Mouse (Mus musculus) embryonic facial prominence, embryonic 12.5 days (tissue): ENCODE measurements around the gene Lhpp. TPM values are rescaled to one million over a fixed set of nuclear protein-coding genes. Genes with fewer than 3 reads are reported as not detected.

Experiments
- ATAC-seq: fragments of 200-750 bp; cut with Nextera tagmentation; 2 replicates; pipeline ENCODE4 v1.8.0; 2017; ENCODE audit not compliant: insufficient number of reproducible peaks, insufficient read depth, low FRiP score, low TSS enrichment
- H3K27ac ChIP-seq: fragments of 300-500 bp; sonication (generic); 2 replicates; pipeline ENCODE4 v1.5.1; 2016; ENCODE audit warnings: mild to moderate bottlenecking
- H3K27me3 ChIP-seq: fragments of 300-500 bp; sonication (generic); 2 replicates; pipeline ENCODE4 v1.6.1; 2016; ENCODE audit warnings: mild to moderate bottlenecking, moderate library complexity
- H3K36me3 ChIP-seq: fragments of 300-500 bp; sonication (generic); 2 replicates; pipeline ENCODE4 v1.6.1; 2016; ENCODE audit warnings: mild to moderate bottlenecking
- H3K4me1 ChIP-seq: fragments of 300-500 bp; sonication (generic); 2 replicates; pipeline ENCODE4 v1.6.1; 2016
- H3K4me2 ChIP-seq: fragments of 300-500 bp; sonication (generic); replicated peaks from 2 replicates; pipeline ENCODE4 v1.6.1; 2016; ENCODE audit warnings: mild to moderate bottlenecking, moderate library complexity
- H3K4me3 ChIP-seq: fragments of 300-500 bp; sonication (generic); 2 replicates; pipeline ENCODE4 v1.5.1; 2016; ENCODE audit warnings: mild to moderate bottlenecking
- H3K9ac ChIP-seq: fragments of 300-500 bp; sonication (generic); 2 replicates; pipeline ENCODE4 v1.6.1; 2016; ENCODE audit warnings: mild to moderate bottlenecking, moderate library complexity
- H3K9me3 ChIP-seq: fragments of 300-500 bp; sonication (generic); 2 replicates; pipeline ENCODE4 v1.6.1; 2016; ENCODE audit warnings: mild to moderate bottlenecking, moderate library complexity
- WGBS: fragments of 180-500 bp; shearing (Covaris S2); methylation state at CpG from one replicate; pipeline ENCODE4 v1.1.7; 2016; 5-methylcytosine and 5-hydroxymethylcytosine counted together
- polyA plus RNA-seq: library from polyadenylated mRNA; unstranded; fragments of >200 nt; fragmentation: Nextera tagmentation; extraction: Ambion mirVana; gene quantifications from 2 replicates; pipeline ENCODE4 v1.2.1, GENCODE M21; 2016

Gene Lhpp
- polyA plus RNA-seq, 1 experiment from 2014 or later, result 17.8 TPM

DNA sequence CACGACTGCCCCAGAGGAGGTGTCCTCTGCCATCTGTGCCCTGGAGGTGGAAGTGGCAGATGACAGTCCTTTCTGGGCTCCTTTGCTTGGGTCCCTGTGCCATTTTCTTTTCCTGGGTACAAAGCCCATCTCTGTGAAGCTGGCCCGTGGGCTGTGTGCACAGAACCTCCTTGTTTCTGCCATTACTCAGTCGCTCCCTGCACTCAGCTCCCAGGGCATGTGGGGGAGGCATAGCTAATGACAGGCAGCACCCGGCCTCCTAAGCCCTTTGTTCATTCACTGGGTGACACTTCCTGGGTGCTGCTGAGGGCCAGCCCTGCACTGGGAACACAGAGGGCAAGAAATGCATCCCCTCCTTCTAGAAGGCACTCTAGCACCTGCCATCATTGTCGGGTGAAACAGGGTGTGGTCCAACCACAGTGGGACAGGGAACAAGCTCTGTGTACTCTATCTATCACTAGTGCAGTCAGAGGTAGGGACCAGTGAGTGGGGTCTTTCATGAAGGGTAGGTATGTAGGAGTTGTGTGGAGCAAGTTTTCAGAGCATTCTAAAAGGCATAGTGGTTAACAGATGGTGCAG is 92.1 kb downstream of the Lhpp start:
- no peaks in the 10 kb centered on the region for H3K27me3 ChIP-seq
- peaks cover 12% of the 10 kb centered on the region; the same call in 1 of the 2 replicates for H3K4me1 ChIP-seq
- H3K9ac ChIP-seq, result no peak overlapping the region
- H3K4me2 ChIP-seq, result no peak overlapping the region
- ATAC-seq, result no peak
- WGBS, result 69% methylated on average over 5 of the region's 5 CpGs
- H3K4me3 ChIP-seq, result no peak overlapping the region
- no peaks in the 10 kb centered on the region for H3K9me3 ChIP-seq
- H3K27ac ChIP-seq, result no peak overlapping the region
- no peaks in the 10 kb centered on the region for H3K36me3 ChIP-seq

DNA sequence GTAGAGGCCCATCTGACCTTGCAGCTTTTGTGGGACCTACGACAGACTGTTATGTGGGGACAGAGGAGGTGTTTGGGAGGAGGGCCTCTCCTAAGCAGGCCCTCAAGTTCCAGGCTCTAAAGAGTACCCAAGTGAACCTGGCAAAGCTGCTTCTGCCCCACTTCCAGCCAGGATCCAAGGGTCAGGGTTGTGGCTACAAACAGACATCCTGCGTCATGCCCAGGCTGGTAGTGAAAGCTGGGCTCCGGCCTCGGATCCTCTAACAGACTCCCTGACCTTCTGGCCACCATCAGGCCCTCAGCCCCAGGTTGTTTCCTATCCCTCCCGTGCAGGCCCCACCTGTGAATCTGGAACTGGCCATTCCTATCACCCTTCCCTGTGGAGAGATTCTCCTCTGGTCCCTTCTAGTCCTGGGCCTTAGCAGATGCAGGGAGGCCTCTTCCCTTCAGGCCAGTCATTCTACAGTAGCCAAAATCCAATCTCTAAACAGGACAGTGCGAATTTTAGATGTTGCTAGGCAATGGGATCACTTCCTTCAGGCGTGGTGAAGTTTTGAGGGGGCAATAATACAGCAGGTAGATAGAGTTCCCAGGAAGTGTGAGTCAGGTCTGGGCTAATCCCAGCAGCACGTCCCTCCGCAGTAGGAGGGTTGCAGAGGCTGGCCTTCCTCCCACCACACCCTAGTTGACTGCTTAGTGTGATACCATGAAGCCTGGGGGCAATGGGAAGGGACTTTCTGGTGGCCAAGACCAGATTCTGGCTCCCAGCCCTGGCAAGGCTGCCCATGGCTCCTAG is 93.3 kb downstream of the Lhpp start:
- H3K9me3 ChIP-seq, result no peaks in the 10 kb centered on the region
- H3K4me3 ChIP-seq, result no peak overlapping the region
- no peak overlapping the region for H3K4me2 ChIP-seq
- H3K36me3 ChIP-seq, result no peaks in the 10 kb centered on the region
- no peak overlapping the region for H3K9ac ChIP-seq
- ATAC-seq, result no peak
- H3K4me1 ChIP-seq, result peaks cover 13% of the 10 kb centered on the region; the same call in 1 of the 2 replicates
- H3K27ac ChIP-seq, result no peak overlapping the region
- 84% methylated on average over 9 of the region's 9 CpGs for WGBS
- H3K27me3 ChIP-seq, result no peaks in the 10 kb centered on the region

DNA sequence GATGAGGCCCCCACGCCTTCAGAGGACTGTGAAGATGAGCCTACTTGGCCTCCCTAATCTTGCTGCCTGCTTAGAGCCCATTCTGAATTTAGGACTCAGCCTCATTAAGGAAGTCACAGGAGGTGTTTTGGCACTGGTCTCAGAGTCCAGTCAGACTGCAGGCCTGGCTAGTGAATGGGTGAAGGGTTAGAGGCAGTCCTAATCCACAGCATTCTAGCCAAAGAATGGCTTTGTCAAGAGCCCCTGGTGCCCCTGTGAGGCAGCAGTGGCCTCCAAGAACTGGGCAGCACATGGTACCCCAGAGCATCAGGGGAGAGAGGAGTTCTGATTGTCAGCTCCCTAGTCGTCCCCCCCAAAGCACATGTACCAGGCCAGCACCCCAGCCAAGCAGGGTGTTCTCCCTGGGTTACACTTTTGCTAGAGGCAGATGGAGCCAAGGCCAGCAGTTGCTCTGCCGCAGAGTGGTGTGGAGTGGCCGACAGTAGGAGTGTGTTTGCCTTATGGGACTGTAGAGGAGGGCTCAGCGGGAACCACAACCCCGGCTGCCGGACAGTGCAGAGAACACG is 94.0 kb downstream of the Lhpp start:
- ATAC-seq, result no peak
- H3K27me3 ChIP-seq, result no peaks in the 10 kb centered on the region
- H3K9me3 ChIP-seq, result no peaks in the 10 kb centered on the region
- WGBS, result 86% methylated on average over 8 of the region's 8 CpGs
- no peak overlapping the region for H3K4me3 ChIP-seq
- H3K4me2 ChIP-seq, result no peak overlapping the region
- H3K36me3 ChIP-seq, result no peaks in the 10 kb centered on the region
- H3K9ac ChIP-seq, result no peak overlapping the region
- H3K27ac ChIP-seq, result no peak overlapping the region
- peaks cover 13% of the 10 kb centered on the region; the same call in 1 of the 2 replicates for H3K4me1 ChIP-seq

DNA sequence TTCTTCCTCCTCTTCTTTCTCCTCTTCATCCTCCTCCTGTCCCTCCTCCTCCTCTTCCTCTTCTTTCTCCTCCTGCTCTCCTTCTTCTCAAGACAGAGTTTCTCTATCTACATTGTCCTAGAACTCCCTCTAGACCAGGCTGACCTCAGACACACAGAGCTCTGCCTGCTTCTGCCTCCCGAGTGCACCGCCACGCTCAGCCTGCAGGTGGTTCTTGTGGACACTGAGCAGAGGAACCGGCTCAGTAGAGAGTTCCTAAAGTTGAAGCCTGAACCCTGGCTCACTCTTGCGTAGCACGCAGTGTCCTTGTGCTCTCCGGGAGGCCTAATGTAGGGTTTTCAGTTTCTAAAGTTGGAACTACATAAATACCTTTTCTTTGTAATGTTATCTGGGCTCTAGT is 94.7 kb downstream of the Lhpp start:
- Histone ChIP-seq H3K27me3 (no peaks in the 10 kb centered on the region), H3K4me1 (peaks cover 6% of the 10 kb centered on the region; the same call in 1 of the 2 replicates), H3K4me3 (no peak overlapping the region), H3K9me3 (no peaks in the 10 kb centered on the region), H3K27ac (no peak overlapping the region), H3K36me3 (no peaks in the 10 kb centered on the region), H3K4me2 (no peak overlapping the region), H3K9ac (no peak overlapping the region)
- ATAC-seq, result no peak
- 92% methylated on average over 7 of the region's 7 CpGs for WGBS

DNA sequence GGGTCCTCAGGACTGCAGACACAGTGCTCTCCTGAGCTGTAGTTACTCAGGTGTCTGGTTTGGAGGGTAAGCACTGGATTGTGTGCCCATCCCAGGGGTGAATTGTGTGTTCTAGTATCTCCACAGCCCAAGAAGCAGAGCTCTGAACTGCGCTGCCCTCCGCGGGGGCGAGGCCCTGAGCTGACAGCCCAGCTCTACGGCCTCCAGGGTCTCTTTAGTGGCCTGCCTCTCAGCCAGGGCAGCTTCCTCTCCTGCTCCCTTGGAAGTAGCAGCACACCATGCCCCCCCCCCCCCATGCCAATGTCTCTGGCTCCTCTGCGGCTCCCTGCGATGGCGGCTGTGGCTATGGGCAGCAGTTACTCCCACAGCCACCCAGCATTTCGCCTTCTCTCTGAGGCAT is 101.1 kb downstream of the Lhpp start:
- Histone ChIP-seq H3K27ac (0 out of 2 replicates have a peak overlapping the region, but pooled peaks have one; percentile 47), H3K9ac (no peak overlapping the region), H3K4me2 (no peak overlapping the region), H3K4me1 (peaks cover 41% of the 10 kb centered on the region), H3K36me3 (0 out of 2 replicates have a peak, but pooled peaks cover 11% of the 10 kb centered on the region), H3K4me3 (no peak overlapping the region), H3K9me3 (no peaks in the 10 kb centered on the region), H3K27me3 (no peaks in the 10 kb centered on the region)
- 72% methylated on average over 9 of the region's 9 CpGs for WGBS
- ATAC-seq, result no peak

DNA sequence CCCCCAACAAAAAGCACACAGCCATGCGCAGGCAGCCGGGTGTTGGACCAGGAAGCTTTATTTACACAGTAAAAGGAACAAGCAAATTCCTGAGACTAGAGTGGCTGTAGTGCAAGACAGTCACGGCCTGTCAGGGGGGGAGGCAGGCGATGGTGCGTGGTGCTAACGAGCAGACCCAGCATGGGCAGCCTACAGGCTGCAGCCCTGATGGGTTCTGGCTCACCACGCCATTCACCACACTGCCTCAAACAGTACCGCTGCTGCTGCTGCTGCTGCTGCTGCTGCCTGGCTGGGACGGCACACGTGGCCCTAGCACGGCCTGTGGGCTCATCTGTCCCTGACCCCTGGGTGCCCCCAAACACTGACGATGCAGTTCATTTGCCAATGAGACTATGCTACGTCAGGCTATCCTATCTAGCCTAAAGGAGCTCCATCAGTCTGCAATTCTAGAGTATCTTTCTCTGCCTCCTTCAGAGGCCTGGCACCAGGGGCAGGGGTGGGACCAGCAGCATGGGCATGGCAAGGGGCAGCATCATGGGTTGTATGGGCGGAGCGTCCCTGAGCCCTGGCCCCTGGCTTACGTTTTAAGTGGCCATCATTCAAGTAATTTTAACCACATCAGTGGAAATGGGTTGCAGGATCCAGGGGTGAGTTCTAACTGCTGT is 101.7 kb downstream of the Lhpp start:
- peak overlapping the region; percentile 11; the same call in 1 of the 2 replicates for H3K9ac ChIP-seq
- peaks cover 41% of the 10 kb centered on the region for H3K4me1 ChIP-seq
- ATAC-seq, result 0 out of 2 replicates have a peak, but pooled peaks have one; percentile 54
- H3K27ac ChIP-seq, result 0 out of 2 replicates have a peak overlapping the region, but pooled peaks have one; percentile 47
- WGBS, result 41% methylated on average over 16 of the region's 16 CpGs
- no peak overlapping the region for H3K4me3 ChIP-seq
- no peaks in the 10 kb centered on the region for H3K9me3 ChIP-seq
- no peaks in the 10 kb centered on the region for H3K27me3 ChIP-seq
- no peak overlapping the region for H3K4me2 ChIP-seq
- H3K36me3 ChIP-seq, result 0 out of 2 replicates have a peak, but pooled peaks cover 11% of the 10 kb centered on the region

DNA sequence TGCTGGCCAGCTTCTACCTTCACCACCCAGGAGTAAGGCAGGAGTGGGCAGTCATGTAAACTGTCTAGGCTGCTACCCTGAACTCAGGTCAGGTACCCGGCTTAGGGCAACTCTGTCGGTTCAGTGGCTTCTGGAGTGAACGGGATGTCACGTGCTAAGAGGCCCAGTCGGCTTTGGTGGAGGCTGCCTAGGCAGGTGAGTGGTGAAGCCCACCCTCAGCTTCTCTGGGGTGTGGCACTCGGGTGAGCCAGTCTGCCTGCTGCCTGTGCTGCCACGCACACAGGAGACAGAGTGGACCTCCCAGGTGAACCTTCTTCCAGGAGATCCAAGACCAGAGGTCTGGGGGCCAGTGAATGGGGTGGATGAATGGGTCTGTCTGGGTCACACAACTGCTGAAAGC is 102.5 kb downstream of the Lhpp start:
- H3K27ac ChIP-seq, result peak overlapping the region; percentile 85

DNA sequence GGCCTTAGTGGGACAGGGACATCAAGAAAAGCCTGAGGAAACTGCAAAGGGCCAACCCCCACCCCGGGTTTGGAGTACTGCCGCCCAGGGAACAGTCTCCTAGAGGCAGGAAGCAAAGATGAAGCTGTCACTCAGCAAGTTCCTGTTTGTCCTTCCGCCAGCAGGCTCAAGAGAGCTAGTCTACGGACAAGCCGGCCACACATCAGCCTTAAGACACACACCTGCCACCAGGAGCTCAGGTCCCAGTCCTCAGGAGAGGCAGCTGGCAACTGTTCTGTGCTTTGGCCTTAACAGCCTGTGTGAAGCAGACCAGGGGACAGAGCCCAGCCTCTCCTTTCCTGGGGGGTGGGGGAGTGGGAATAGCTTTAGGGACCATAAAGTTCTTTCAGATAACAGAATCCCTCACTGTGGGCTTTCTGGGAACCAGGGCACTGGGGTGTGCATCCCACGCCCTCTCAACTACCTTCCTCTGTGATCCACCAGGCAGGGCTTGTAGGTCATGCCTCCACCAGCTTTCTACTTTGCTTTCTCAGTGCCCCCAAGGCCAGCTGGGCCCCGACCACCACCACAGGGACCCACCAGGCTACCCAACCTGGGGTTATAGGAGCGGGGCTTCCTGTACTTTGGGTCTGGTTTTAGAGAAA is 103.2 kb downstream of the Lhpp start:
- Histone ChIP-seq H3K4me3 (no peak overlapping the region), H3K4me2 (no peak overlapping the region), H3K9me3 (no peaks in the 10 kb centered on the region), H3K36me3 (0 out of 2 replicates have a peak, but pooled peaks cover 11% of the 10 kb centered on the region), H3K9ac (no peak overlapping the region), H3K27ac (peak overlapping the region; percentile 85), H3K27me3 (no peaks in the 10 kb centered on the region), H3K4me1 (peaks cover 38% of the 10 kb centered on the region)
- no peak for ATAC-seq
- 60% methylated on average over 8 of the region's 8 CpGs for WGBS

More for the DNA sequence above, 102.5 kb downstream of the Lhpp start:
- Histone ChIP-seq H3K27me3 (no peaks in the 10 kb centered on the region), H3K4me2 (no peak overlapping the region), H3K9me3 (no peaks in the 10 kb centered on the region), H3K36me3 (0 out of 2 replicates have a peak, but pooled peaks cover 11% of the 10 kb centered on the region), H3K4me1 (peaks cover 38% of the 10 kb centered on the region), H3K9ac (no peak overlapping the region), H3K4me3 (no peak overlapping the region)
- no peak for ATAC-seq
- WGBS, result 80% methylated on average over 7 of the region's 7 CpGs

DNA sequence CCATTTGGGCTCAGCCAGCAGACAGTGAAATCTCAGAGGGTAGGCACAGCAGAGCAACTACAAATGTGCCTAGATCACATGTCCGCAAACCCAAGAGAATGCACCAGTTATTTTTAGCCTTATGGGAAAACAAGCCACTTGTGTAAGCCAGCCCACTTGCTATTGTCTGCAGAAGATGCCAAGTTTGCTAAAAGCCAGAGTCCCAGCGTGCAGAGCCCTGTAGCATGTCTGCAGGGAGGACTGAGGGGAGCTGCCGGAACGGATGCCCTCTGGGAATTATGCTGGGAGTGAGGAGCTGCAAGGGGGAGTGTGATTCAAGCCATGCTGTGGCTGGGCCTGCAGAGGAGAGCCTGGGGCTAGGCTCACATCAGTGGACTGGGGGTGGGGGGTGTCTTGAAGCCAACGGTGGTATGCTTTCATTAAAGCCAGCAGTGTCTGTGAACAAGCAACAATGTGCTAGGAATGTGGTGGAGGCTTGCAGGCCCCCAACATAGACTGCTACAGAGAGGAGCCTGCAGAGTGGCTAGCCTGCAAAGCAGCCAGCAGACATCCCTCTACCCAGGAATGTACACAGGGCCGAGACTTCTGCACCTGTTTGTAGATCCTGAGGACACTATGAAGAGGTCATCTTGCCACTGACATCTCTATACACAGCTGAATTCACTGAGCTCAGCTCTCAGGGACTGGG is 103.9 kb downstream of the Lhpp start:
- H3K4me2 ChIP-seq, result no peak overlapping the region
- 0 out of 2 replicates have a peak overlapping the region, but pooled peaks have one; percentile 16 for H3K9ac ChIP-seq
- no peak overlapping the region for H3K4me3 ChIP-seq
- no peaks in the 10 kb centered on the region for H3K27me3 ChIP-seq
- H3K9me3 ChIP-seq, result no peaks in the 10 kb centered on the region
- peak overlapping the region; percentile 85 for H3K27ac ChIP-seq
- 20% methylated on average over 6 of the region's 6 CpGs for WGBS
- ATAC-seq, result no peak
- H3K36me3 ChIP-seq, result 0 out of 2 replicates have a peak, but pooled peaks cover 11% of the 10 kb centered on the region
- peaks cover 38% of the 10 kb centered on the region for H3K4me1 ChIP-seq

DNA sequence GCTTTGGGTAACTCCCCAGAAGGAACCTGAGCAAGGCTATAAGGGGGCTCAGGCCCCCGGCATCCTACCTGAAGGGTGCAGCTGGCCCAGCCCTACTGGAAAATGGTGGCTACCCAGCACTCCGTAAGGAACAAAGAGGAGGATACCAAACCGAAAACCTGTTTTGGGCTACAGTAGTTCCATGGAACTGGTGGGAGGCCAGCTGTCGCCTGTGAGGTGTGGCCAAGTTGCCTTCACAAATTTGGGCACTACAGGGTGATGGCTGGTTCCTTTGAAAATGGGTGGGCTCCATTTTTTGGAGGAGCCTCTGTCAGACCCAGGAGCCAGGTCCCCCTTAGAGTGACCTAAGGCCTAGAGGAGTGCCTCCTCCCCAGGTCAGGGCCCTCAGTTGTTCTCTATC is 104.8 kb downstream of the Lhpp start:
- H3K27me3 ChIP-seq, result no peaks in the 10 kb centered on the region
- H3K4me1 ChIP-seq, result peaks cover 38% of the 10 kb centered on the region
- no peak overlapping the region for H3K4me3 ChIP-seq
- H3K9ac ChIP-seq, result no peak overlapping the region
- 0 out of 2 replicates have a peak, but pooled peaks cover 11% of the 10 kb centered on the region for H3K36me3 ChIP-seq
- peak overlapping the region; percentile 85 for H3K27ac ChIP-seq
- WGBS, result 94% methylated on average over 4 of the region's 4 CpGs
- no peak for ATAC-seq
- no peaks in the 10 kb centered on the region for H3K9me3 ChIP-seq
- H3K4me2 ChIP-seq, result no peak overlapping the region
